Mouse (Mus musculus) lung, postnatal 36 days (tissue): ENCODE data around the gene Actr3.
"Not testable (repeated sequence)": the region's sequence is repeated elsewhere in the genome, so short reads cannot be mapped to it uniquely, and the experiment has no call there.

Experiments used
- DNase-seq: peaks from one replicate; pipeline ENCODE4 v3.0.0; 2022; ENCODE audit warnings: mixed read lengths

Actr3 gene

DNA sequence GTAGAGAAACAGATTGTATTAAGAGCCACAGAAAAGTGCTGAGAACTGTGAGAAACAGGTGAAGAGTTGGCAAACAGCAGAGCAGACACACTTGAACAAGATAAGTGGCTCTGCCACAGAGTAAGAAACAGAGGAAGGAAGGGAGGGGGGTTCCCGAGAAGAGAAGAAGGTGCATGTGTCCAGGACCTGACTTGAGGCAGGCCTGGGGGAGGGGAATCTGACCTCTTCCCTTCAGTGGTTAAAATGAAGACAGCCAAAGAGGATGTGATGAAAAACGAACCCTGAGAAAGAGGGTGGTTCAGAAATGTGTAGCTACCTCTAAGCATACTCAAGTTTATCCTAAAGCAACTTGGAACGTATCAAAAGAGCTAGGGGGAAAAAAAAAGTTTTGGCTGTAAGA, 2.4 kb upstream of the Actr3 start:
- peak; percentile 73 for DNase-seq

DNA sequence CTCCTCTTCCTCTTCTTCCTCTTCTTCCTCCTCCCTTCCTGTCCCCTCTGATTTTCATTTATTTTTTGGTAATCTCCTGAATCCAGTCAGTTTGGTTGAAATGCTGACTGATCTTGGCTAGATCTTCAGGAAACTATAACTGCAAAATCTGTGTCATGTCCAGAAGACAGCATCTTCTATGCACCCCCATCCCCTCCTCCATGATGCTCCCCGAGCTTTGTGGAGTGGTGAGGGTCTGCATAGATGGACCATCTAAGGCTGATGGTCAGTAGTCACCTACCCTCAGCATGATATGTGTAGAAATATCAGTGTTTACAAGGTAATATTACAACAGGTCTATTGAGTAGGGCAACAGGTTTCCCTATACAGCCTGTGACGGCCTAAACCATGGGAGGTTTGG, 1.6 kb upstream of the Actr3 start:
- no peak for DNase-seq

DNA sequence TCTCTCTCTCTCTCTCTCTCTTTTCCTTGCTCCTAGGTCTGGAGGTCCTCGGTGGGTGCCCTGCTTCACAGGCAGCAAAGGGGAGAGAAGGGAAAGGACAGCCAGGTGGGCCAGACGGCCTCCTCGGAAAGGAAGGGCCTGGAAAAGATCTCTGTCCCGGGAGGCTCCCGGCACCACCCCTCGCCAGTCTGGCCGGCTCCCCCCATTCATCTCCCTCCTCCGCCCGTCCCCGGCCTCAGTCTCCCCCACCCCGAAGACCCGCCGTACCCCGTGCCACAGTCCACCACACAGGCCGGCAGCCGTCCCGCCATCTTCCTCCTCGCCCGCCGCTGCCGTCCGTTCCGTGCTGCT, 534 bp downstream of the Actr3 start:
- no peak for DNase-seq

DNA sequence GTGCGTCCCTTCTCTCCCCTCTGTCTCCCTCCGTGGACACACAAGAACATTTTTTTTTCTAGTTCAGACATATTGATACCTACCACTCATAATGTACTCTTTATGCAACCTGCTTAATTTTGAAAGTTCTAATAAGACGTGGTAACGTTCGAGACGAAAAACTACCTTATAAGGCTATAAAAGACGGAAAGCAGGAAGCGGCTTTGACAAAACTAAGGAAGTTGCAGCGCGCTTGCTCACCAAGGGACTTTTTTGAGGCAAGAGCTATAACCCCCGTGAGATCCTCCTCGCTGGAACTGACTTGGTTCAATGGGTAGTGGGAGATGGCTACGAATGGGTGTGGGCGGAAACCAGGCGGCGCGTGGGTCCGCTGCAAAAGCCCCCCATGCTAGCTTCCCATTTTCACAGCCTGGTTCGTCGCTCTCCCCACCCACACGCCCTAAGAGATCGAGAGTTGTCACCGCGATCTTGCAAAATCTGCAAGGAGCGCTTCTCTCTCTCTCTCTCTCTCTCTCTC, 984 bp downstream of the Actr3 start:
- peak; percentile 81 for DNase-seq

- DNase-seq: peak; percentile 62
Measured at GRCm38 (mm10) chr1:125431286-125431685, 4.2 kb downstream of the Actr3 start.

DNA sequence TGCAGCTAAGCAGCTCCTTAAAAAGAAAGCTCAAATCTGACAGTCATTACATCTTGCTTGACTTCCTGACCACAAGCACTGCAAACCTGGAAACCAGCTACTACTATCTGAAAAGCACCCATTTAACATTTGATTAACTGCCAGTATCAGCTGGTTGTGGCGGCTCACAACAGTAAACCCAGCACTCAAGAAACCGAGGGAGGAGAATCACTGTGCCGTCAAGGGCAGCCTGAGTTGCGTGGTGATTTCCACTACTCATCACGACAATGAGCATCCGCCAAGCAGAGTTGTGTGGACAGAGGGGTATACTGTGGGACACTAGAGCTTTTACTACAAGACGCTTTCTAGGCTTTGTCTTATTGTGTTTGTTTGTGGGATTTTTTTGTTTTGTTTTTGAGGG, 4.8 kb downstream of the Actr3 start:
- DNase-seq: no peak

GRCm38 (mm10) chr1:125429984-125430383, 5.5 kb downstream of the Actr3 start:
- DNase-seq: no peak

GRCm38 (mm10) chr1:125428315-125428714, 7.2 kb downstream of the Actr3 start:
- no peak for DNase-seq

DNA sequence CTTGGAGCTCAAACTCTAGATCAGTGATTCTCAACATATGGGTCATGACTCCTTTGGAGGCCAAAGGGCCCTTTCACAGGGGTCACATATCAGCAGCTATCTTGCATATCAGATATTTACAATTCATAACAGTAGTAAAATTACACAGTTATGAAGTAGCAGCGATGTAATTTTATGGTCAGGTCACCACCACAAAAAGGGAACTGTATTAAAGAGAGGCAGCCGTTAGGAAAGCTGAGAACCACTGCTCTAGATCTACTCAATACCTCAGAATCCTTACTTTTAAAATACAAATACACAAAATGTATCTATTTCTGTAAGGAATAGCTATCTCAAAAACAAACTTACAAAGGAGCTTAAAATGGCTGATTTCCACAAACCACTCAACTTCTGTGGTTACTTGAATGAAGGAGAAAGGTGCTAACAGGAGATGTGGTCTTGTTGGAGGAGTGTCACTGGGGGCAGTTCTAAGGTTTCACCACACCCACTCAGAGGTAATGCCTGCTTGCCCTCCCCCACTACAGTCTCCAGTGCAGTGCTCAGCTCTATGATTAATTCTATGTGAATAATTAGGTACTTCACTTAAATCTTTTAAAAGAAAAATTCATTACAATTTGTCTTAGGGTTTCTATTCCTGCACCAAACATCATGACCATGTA, 9.0 kb downstream of the Actr3 start:
- no peak for DNase-seq

- DNase-seq: no peak
Measured at GRCm38 (mm10) chr1:125419906-125420305, 15.6 kb downstream of the Actr3 start.

GRCm38 (mm10) chr1:125418732-125419131, 16.8 kb downstream of the Actr3 start:
- no peak for DNase-seq

DNA sequence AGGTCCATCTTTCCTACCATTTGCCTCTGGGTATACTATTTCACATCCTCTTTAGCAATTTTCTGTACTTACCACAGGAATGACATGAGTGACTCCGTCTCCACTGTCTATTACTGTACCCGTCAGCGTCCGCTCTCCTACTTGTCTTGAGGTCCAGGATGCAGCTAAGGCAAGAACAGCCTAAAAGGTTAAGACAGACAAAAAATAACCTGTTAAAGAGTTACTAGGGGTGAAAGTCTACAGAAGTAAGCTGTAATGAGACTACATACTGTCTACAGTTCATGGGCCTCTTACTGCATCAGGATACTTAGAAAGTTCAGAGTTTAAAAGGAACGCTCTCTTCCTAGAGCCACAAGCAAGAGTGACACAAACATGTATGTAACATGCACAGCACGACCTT, 28.3 kb downstream of the Actr3 start:
- no peak for DNase-seq

- no peak for DNase-seq
Measured at GRCm38 (mm10) chr1:125395391-125395790, 40.1 kb downstream of the Actr3 start.

DNA sequence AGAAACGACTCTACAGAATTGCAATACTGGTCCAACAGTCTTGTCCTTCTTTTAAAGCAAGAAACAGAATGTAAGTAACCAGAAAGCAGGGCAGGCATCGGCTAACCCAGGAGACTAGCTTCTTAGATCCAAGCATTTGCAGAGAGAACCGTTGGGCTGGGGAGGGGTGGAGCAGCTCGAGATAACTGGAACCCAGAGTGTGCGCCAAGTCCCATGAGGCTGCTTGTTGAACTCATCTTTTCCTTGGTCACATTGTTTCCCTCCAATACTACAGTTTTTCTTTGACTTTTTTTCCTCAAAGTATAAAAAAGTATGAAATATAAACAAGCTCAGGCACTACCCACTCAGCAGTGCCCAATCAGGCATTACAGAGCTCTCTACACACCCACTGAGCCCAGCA, 42.2 kb downstream of the Actr3 start:
- not testable (repeated sequence) for DNase-seq

- not testable (repeated sequence) for DNase-seq
Measured at GRCm38 (mm10) chr1:125390065-125390754, 45.3 kb downstream of the Actr3 start.

DNA sequence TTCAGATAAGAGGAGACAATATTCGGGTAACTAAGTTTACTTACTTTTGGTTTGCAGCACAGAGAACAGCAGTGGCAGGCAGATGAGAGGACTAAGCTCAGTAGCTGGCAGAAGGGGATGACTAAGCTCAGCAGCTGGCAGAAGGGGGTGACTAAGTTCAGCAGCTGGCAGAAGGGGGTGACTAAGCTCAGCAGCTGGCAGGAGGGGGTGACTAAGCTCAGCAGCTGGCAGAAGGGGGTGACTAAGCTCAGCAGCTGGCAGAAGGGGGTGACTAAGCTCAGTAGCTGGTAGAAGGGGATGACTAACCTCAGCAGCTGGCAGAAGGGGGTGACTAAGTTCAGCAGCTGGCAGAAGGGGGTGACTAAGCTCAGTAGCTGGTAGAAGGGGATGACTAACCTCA, 45.9 kb downstream of the Actr3 start:
- DNase-seq: not testable (repeated sequence)

DNA sequence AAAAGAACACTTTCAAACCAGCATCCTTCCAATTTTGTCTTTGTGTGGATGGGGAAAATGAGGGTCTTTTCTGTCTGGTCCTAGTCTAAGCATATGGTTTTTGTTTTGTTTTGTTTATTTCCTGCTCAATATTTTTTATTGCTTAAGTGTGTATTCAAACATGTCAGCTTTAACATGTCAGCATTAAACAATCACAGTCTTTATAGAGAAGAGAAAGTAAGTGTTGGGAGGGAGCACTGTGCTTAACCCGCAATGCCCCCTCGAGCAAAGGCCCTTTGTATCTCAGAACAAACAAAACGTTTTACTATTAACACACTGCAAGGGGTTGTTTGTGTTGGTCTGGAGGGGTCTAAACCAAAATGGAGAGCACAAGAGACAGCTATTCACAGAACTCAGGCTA, 47.2 kb downstream of the Actr3 start:
- no peak for DNase-seq

DNA sequence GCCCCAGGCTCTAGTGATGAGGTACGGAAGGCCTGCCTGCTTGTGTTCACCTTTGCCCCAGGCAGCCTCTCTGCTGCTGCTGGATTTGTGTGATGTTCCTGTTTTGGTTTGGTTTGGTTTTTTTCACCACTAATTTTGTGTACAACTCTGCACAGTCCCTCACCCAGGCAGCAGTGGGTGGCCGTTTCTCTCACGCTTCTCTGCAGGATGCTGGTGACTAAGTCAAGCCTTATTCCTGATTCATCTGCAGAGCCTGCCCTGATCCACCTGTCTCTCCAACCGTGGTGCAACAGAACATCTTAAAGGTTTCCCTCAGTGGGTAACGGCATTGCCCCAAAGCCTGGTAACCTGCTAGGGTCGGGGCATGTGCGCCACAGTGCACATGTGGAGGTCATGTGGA, 49.3 kb downstream of the Actr3 start:
- no peak for DNase-seq

DNA sequence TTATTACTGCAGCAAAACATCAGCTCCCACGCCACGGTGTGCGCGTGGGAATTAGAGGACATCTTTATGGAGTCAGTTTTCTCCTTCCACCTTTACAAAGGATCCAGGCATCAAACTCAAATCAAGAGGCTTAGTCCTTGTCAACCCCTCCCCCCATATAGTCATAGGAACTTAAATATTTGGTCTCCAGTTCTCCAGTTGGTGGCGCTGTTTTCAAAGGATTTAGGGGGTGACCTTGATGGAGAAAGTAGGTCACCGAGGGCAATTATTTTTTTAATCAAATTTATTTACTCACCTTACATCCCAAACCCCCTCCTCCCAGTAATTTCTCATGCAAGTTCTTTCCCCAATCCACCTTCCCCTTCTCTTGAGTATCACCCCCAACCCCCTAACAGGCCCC, 52.9 kb downstream of the Actr3 start:
- peak; percentile 44 for DNase-seq

GRCm38 (mm10) chr1:125378889-125379288, 56.6 kb downstream of the Actr3 start:
- no peak for DNase-seq

DNA sequence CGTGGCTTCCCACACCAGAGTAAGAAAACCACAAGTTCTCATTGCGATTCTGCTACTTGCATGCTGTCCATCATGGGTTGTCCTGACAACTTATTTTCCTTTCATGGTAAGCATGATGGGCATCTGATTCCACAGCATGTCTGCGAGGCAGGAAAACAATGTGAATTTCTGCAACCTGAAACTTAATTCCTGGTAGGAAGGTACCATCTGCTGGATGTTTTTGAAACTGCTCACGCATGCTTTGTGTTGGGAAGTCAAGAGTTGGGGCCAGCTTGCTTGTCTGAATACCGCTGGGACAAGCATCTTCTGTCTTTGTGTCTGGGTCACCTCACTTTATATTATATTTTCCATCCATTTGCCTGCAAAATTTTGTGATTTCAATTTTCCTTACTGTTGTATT, 62.7 kb downstream of the Actr3 start:
- no peak for DNase-seq

DNA sequence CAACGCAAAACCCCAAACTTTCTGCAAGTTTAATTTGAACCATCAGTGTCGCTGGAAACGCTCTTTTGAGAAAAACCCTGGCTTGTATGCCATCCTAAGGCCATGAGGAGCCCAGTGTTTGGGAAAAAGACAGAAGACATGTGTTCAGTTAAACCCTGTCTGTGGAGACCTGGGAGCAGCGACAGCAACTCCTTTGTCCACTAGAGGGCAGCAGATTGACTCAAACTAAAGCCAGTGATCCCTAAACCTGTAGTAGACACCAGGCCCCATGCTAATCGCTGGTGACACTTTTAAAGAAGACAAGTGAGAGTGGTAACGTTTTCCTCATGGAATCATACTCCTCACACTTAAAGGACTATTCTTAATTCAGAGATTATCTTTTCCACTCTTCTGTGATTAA, 64.7 kb downstream of the Actr3 start:
- peak; percentile 82 for DNase-seq

- no peak for DNase-seq
Measured at GRCm38 (mm10) chr1:125365576-125365975, 70.0 kb downstream of the Actr3 start.

GRCm38 (mm10) chr1:125351416-125352037, 84.0 kb downstream of the Actr3 start:
- DNase-seq: no peak
